Mouse (Mus musculus): ENCODE measurements around the gene Rtbdn. TPM values are rescaled to one million over a fixed set of nuclear protein-coding genes. Genes with fewer than 3 reads are reported as not detected.

The Rtbdn gene
- polyA plus RNA-seq, 3 experiments from 2014 or later, result 0.28 TPM; not detected in 2

GRCm38 (mm10) chr8:84925557-84925956 is 21.2 kb upstream of the Rtbdn start:
- ATAC-seq, result no peak

GRCm38 (mm10) chr8:84927513-84927912 is 19.3 kb upstream of the Rtbdn start:
- no peak for ATAC-seq

GRCm38 (mm10) chr8:84928456-84929306 is 18.1 kb upstream of the Rtbdn start:
- ATAC-seq, result peak; percentile 46

- ATAC-seq, result no peak
Observed at GRCm38 (mm10) chr8:84930582-84930981, 16.2 kb upstream of the Rtbdn start.

- ATAC-seq, result no peak
Observed at GRCm38 (mm10) chr8:84933767-84934559, 12.8 kb upstream of the Rtbdn start.

- ATAC-seq, result no peak
Observed at GRCm38 (mm10) chr8:84934860-84935259, 11.9 kb upstream of the Rtbdn start.

- ATAC-seq, result no peak
Observed at GRCm38 (mm10) chr8:84935489-84935888, 11.3 kb upstream of the Rtbdn start.

- ATAC-seq, result no peak
Observed at GRCm38 (mm10) chr8:84936041-84936961, 10.5 kb upstream of the Rtbdn start.

- peak; percentile 67 for ATAC-seq
Observed at GRCm38 (mm10) chr8:84936962-84937546, 9.7 kb upstream of the Rtbdn start, which contains the start of gene Mast1. Mast1 (minus strand) TSS chr8:84937359.

GRCm38 (mm10) chr8:84937620-84938485 is 8.9 kb upstream of the Rtbdn start:
- no peak for ATAC-seq

GRCm38 (mm10) chr8:84943699-84944098 is 3.1 kb upstream of the Rtbdn start:
- ATAC-seq, result no peak

GRCm38 (mm10) chr8:84944478-84945160 is 2.2 kb upstream of the Rtbdn start:
- ATAC-seq, result peak; percentile 63

- no peak for ATAC-seq
Observed at GRCm38 (mm10) chr8:84945235-84945632, 1.6 kb upstream of the Rtbdn start.

GRCm38 (mm10) chr8:84945633-84946527 is 911 bp upstream of the Rtbdn start:
- no peak for ATAC-seq

GRCm38 (mm10) chr8:84947241-84947545 is 402 bp downstream of the Rtbdn start:
- no peak for ATAC-seq

- ATAC-seq, result no peak
Observed at GRCm38 (mm10) chr8:84949753-84950152, 3.0 kb downstream of the Rtbdn start.

- peak; percentile 38 for ATAC-seq
Observed at GRCm38 (mm10) chr8:84952612-84953255, 5.9 kb downstream of the Rtbdn start.

- no peak for ATAC-seq
Observed at GRCm38 (mm10) chr8:84956768-84957167, 10.0 kb downstream of the Rtbdn start.

GRCm38 (mm10) chr8:84959811-84960210 is 13.0 kb downstream of the Rtbdn start:
- no peak for ATAC-seq
